8 mouse cellular contexts compared by ENCODE assay signal in the genomic region with DNA sequence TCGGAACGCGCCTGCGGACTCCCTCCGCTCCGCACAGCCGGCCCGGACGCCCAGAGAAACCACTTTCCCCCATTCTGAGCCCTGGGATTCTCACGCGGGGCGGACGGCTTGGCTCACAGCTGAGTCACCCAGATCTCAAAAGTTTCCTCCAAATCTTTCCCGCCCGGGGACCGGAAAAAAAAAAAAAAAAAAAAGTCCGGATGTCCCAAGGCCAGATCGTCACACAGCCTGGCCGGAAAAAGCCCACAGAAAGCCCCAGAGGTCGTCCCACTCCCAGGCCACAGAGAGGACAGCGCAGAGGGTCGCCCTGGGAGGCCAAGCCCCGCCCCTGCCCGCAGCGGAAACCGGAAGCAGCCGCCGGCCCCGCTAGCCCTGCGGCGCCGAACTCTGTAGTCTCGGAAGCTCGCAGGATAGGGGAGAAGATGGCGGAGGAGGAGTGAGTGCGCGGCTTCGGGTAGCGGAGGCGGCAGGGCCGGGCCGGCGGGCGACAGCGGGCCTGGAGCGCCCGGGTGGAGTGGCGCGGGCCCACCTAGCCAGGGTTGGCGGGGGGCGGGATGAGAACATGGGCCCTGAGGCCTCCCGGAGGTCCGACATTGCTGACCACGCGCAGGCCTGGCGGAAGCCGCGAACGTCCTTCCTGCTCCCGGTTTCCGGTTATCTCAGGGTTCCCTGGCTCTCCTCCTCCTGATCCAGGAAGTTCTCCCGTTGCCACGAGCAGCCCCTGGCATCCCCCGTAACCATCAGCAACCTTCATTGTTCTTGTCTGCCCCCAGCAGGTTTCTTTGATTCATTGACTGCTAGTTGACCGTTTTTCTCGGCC. TPM values are rescaled to one million over a fixed set of nuclear protein-coding genes. Genes with fewer than 3 reads are reported as not detected.
DNase-seq lines count a peak whose midpoint lies in the region; ATAC-seq lines count a peak whose summit lies in the region.

TSS of gene Slc9a8 (plus strand) at position 383 of the 820 bp plus-strand sequence.

- no peaks in the 10 kb centered on the region for H3K27me3 ChIP-seq in intestine, embryonic 14.5 days (replicated peaks; ENCODE audit: control insufficient read depth, insufficient read depth, low read length)

- peak within 1 kb of the TSS; percentile 97 for H3K9ac ChIP-seq in intestine, embryonic 14.5 days (ENCODE audit: low read length)

- intact Hi-C loops in left cerebral cortex, postnatal 14 days (cut with DNase I), result loop anchor here (5.0 kb wide), 3 partner anchors 74 to 359 kb away; partner anchors contain the start of genes B4galt5 and Znfx1

- peaks cover 29% of the 10 kb centered on the region for H3K36me3 ChIP-seq in intestine, embryonic 14.5 days (ENCODE audit: control insufficient read depth, insufficient read depth, low read length)

- peak within 1 kb of the TSS; percentile 98 for H3K27ac ChIP-seq in intestine, embryonic 14.5 days (ENCODE audit: low read depth)

- peaks cover 13% of the 10 kb centered on the region; the same call in 1 of the 2 replicates for H3K4me1 ChIP-seq in intestine, embryonic 14.5 days (replicated peaks; ENCODE audit: control insufficient read depth, insufficient read depth, low read length)

- peak; percentile 96 for ATAC-seq in intestine, embryonic 14.5 days (replicated peaks; ENCODE audit: low FRiP score, low TSS enrichment, low read depth)

- DNase-seq in adrenal gland, adult (ENCODE audit: inconsistent age in 2 of 2, low spot score in 1 of 2), result peak; percentile 98 to 99
- DNase-seq in embryo, embryonic 10.5 days (ENCODE audit: low spot score), result peak; percentile 97
- peak; percentile 96 for DNase-seq in gastrocnemius, postnatal 25 days
- peak; percentile 97 for DNase-seq in intestine, embryonic 14.5 days (ENCODE audit: low spot score)
- DNase-seq in left cerebral cortex, postnatal 14 days (ENCODE audit: low spot score in 2 of 2), result peak; percentile 88 to 92
- DNase-seq in mesoderm, embryonic 11.5 days (ENCODE audit: low read depth, low spot score), result peak; percentile 91
- peak; percentile 90 for DNase-seq in right cerebral cortex, postnatal 36 days (ENCODE audit: low spot score in 2 of 2)
- peak; percentile 97 for DNase-seq in yolk sac, embryonic 10.5 days (ENCODE audit: low spot score)

- peak within 1 kb of the TSS; percentile 77 for H3K4me3 ChIP-seq in intestine, embryonic 14.5 days (ENCODE audit: low read depth, low read length)

- peak within 1 kb of the TSS; percentile 92 for H3K4me2 ChIP-seq in intestine, embryonic 14.5 days (ENCODE audit: low read length)

- H3K9me3 ChIP-seq in intestine, embryonic 14.5 days (ENCODE audit: control insufficient read depth, low read length), result peaks cover 4% of the 10 kb centered on the region

- under 1% methylated on average over 66 of the region's 66 CpGs for WGBS in intestine, embryonic 14.5 days

RNA-seq across cellular contexts. Expression of gene Slc9a8, which starts in this region (rescaled TPM):
- 10 to 100 TPM; 23.4 to 27.7 TPM for total RNA-seq in gastrocnemius, postnatal 25 days (2021)
- polyA plus RNA-seq in intestine, embryonic 14.5 days (2014; fragmentation: Nextera tagmentation; extraction: Ambion mirVana), result 21.0 and 23.2 TPM in 2 replicates
- 10 to 100 TPM; 31.2 to 32.9 TPM for total RNA-seq in left cerebral cortex, postnatal 14 days (2021)

Comparison
In these comparisons a context has a peak if more than half of its experiments do, and no peak if none do; other contexts are left out.
1. Peak in every context shown above with its lines: DNase-seq, ATAC-seq, H3K4me3 ChIP-seq and H3K27ac ChIP-seq.